Mouse (Mus musculus) myocyte (in vitro differentiated cells): ENCODE measurements at regions not wholly inside any gene's neighbourhood (a gene's known extent, or its start where the extent isn't known, plus 50 kb on each side); places are given as distances from the start of the nearest gene placed in this dataset.

Experiments
- E2F4 ChIP-seq: IDR thresholded peaks from one replicate; pipeline ENCODE4 v1.6.1; 2011; ENCODE audit warnings: mild to moderate bottlenecking, control low read depth, moderate library complexity; ENCODE audit not compliant: insufficient read depth
- MAX ChIP-seq: IDR thresholded peaks from one replicate; pipeline ENCODE4 v1.6.1; 2011; ENCODE audit warnings: low read depth, mild to moderate bottlenecking, control low read depth
- MYOG ChIP-seq, 3 experiments: IDR thresholded peaks; one replicate each; pipeline ENCODE4 v1.6.1; 2011; ENCODE audit warnings: control low read depth in 2 of 3, low read depth in 2 of 3, mild to moderate bottlenecking in 2 of 3; ENCODE audit not compliant: insufficient read length in 2 of 3, control insufficient read depth in 1 of 3, insufficient read depth in 1 of 3
- POLR2A ChIP-seq: IDR thresholded peaks from one replicate; pipeline ENCODE4 v1.6.1; 2011; ENCODE audit warnings: low read depth, mild to moderate bottlenecking, control low read depth, moderate library complexity; ENCODE audit not compliant: insufficient read length
- POLR2AphosphoS2 ChIP-seq: IDR thresholded peaks from one replicate; pipeline ENCODE4 v1.6.1; 2011; ENCODE audit warnings: low read depth, control low read depth; ENCODE audit not compliant: insufficient read length
- SRF ChIP-seq: IDR thresholded peaks from one replicate; pipeline ENCODE4 v1.6.1; 2011; ENCODE audit warnings: low read depth; ENCODE audit not compliant: control insufficient read depth, insufficient read length
- TCF12 ChIP-seq: IDR thresholded peaks from one replicate; pipeline ENCODE4 v1.6.1; 2011; ENCODE audit warnings: mild to moderate bottlenecking, control low read depth; ENCODE audit not compliant: poor library complexity, insufficient read depth, severe bottlenecking
- USF1 ChIP-seq: IDR thresholded peaks from one replicate; pipeline ENCODE4 v1.6.1; 2011; ENCODE audit warnings: low read depth, mild to moderate bottlenecking, control low read depth, moderate library complexity

DNA sequence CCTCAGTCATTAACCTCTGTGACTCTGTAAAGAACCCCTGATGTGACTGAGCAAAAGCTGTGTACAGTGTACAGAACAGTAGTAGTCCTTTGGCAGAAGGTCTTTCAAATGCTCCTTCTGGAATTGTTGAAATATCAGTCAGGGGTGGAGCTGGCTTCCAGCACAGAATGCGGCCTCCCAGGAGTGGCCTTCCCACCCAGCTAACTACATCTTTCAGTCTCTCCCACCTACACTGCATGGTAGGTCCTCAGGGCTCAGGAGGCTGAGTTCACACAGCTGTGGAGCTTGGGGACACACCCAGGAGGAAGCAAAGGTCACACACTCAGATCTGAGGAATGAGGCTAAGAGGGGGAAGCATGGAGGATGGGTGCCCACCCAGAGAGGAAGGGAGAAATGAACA is 495.3 kb downstream of the Ccdc171 start:
- TF ChIP-seq E2F4 (no peak), MAX (no peak), SRF (no peak), POLR2A (no peak), TCF12 (no peak), USF1 (no peak), POLR2AphosphoS2 (no peak), MYOG (IDR thresholded peaks at IDR 0.05; ENCODE audit: control insufficient read depth in 1 of 3, insufficient read depth in 1 of 3, insufficient read length in 2 of 3, low read depth in 2 of 3) (peak in 1 of 3 experiments; percentile 69)
